ENCODE assay signal across 9 mouse cellular contexts in the genomic region with DNA sequence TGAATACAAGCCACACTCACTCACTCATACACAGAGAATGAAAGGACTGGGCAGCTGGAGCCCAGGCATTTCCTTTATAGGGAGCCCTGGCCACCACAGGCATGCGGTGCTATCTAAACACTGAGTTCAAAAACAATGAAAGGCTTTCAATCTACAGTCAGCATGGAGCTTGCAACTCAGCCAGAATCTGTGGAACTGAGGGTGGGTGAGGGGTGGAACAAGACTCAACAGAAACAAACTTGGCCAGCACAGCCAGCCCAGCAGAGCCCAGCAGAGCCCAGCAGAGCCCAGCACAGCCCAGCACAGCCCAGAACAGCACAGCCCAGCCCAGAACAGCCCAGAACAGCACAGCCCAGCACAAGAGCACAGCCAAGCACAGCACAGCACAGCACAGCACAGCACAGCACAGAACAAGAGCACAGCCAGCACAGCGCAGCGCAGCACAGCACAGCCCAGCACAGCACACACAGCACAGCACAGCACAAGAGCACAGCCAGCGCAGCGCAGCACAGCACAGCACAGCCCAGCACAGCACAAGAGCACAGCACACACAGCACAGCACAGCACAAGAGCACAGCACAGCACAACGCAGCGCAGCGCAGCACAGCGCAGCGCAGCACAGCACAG. TPM values are rescaled to one million over a fixed set of nuclear protein-coding genes. Genes with fewer than 3 reads are reported as not detected.
DNase-seq lines count a peak whose midpoint lies in the region; ATAC-seq lines count a peak whose summit lies in the region.
"Had no signal": no experiment of that assay in that cellular context is flagged by ENCODE, and none has a peak within 500 bp of the region (broad histone marks: within the 10 kb centered on the region; RNA-seq: fewer than 3 reads in every experiment).

No protein-coding gene starts in this region.

- H3K4me2 ChIP-seq in embryonic facial prominence, embryonic 15.5 days (replicated peaks), result no peak overlapping the region
- no peak overlapping the region for H3K4me2 ChIP-seq in intestine, embryonic 16.5 days (ENCODE audit: low read depth, low read length)
- H3K4me2 ChIP-seq: liver, embryonic 15.5 days had no signal

- peaks cover 5% of the 10 kb centered on the region; the same call in 1 of the 2 replicates for H3K4me1 ChIP-seq in embryonic facial prominence, embryonic 15.5 days
- peaks cover 10% of the 10 kb centered on the region; the same call in 1 of the 2 replicates for H3K4me1 ChIP-seq in intestine, embryonic 16.5 days (ENCODE audit: control insufficient read depth, insufficient read depth, low read length)
- peaks cover 7% of the 10 kb centered on the region for H3K4me1 ChIP-seq in midbrain, embryonic 10.5 days
- H3K4me1 ChIP-seq: liver, embryonic 15.5 days had no signal

- peak overlapping the region; percentile 65 for H3K27ac ChIP-seq in embryonic facial prominence, embryonic 15.5 days (replicated peaks)
- H3K27ac ChIP-seq in intestine, embryonic 16.5 days (ENCODE audit: low read length), result 0 out of 2 replicates have a peak overlapping the region, but pooled peaks have one; percentile 23
- H3K27ac ChIP-seq in midbrain, embryonic 10.5 days (replicated peaks), result peak overlapping the region; percentile 74
- H3K27ac ChIP-seq: liver, embryonic 15.5 days had no signal

- H3K36me3 ChIP-seq in embryonic facial prominence, embryonic 15.5 days, result peaks cover 32% of the 10 kb centered on the region
- no peaks in the 10 kb centered on the region for H3K36me3 ChIP-seq in intestine, embryonic 16.5 days (ENCODE audit: control insufficient read depth, insufficient read depth, low read length)
- H3K36me3 ChIP-seq in midbrain, embryonic 10.5 days, result peaks cover 58% of the 10 kb centered on the region

- no peaks in the 10 kb centered on the region for H3K27me3 ChIP-seq in embryonic facial prominence, embryonic 15.5 days
- H3K27me3 ChIP-seq in intestine, embryonic 16.5 days (replicated peaks; ENCODE audit: control insufficient read depth, insufficient read depth, low read length), result no peaks in the 10 kb centered on the region
- H3K27me3 ChIP-seq in midbrain, embryonic 10.5 days (ENCODE audit: low read depth, poor library complexity, severe bottlenecking), result no peaks in the 10 kb centered on the region
- H3K27me3 ChIP-seq: liver, embryonic 15.5 days had no signal

- DNase-seq in right cerebral cortex, postnatal 10 days (ENCODE audit: low spot score in 2 of 2), result peak; percentile 51 to 53
- no peak for DNase-seq in right cerebral cortex, postnatal 25 days
- peak; percentile 19 for DNase-seq in midbrain, embryonic 10.5 days (ENCODE audit: low spot score)
- no peak for DNase-seq in natural killer cell, adult 2 months (ENCODE audit: low spot score in 2 of 2)
- DNase-seq in adrenal gland, adult 18-20 months (ENCODE audit: low spot score in 2 of 2), result no peak
- DNase-seq in thymus, adult 18-20 months, result no peak

- ATAC-seq in embryonic facial prominence, embryonic 15.5 days (ENCODE audit: insufficient number of reproducible peaks, low FRiP score, low TSS enrichment, low read depth), result peak; percentile 88
- ATAC-seq in intestine, embryonic 16.5 days, result peak; percentile 48

- no peak overlapping the region for H3K4me3 ChIP-seq in embryonic facial prominence, embryonic 15.5 days (replicated peaks)
- H3K4me3 ChIP-seq in intestine, embryonic 16.5 days (ENCODE audit: low read length), result no peak overlapping the region
- no peak overlapping the region for H3K4me3 ChIP-seq in midbrain, embryonic 10.5 days
- H3K4me3 ChIP-seq: liver, embryonic 15.5 days had no signal

- 75% methylated on average over 10 of the region's 10 CpGs for WGBS in embryonic facial prominence, embryonic 15.5 days
- WGBS in intestine, embryonic 16.5 days, result 89% methylated on average over 10 of the region's 10 CpGs
- 85% methylated on average over 10 of the region's 10 CpGs for WGBS in midbrain, embryonic 10.5 days

- H3K9ac ChIP-seq in embryonic facial prominence, embryonic 15.5 days, result no peak overlapping the region
- H3K9ac ChIP-seq in intestine, embryonic 16.5 days (ENCODE audit: low read depth, low read length), result no peak overlapping the region
- H3K9ac ChIP-seq: liver, embryonic 15.5 days had no signal

- H3K9me3 ChIP-seq in embryonic facial prominence, embryonic 15.5 days (replicated peaks), result no peaks in the 10 kb centered on the region
- H3K9me3 ChIP-seq in intestine, embryonic 16.5 days (ENCODE audit: control insufficient read depth, low read length), result no peaks in the 10 kb centered on the region
- no peaks in the 10 kb centered on the region for H3K9me3 ChIP-seq in midbrain, embryonic 10.5 days (replicated peaks)
- H3K9me3 ChIP-seq: liver, embryonic 15.5 days had no signal

RNA-seq across cellular contexts. Expression of a gene that starts 56.5 kb away (rescaled TPM):
- polyA plus RNA-seq in embryonic facial prominence, embryonic 15.5 days (2015; fragmentation: Nextera tagmentation; extraction: Ambion mirVana), result 13.7 and 15.3 TPM in 2 replicates
- 7.9 and 9.3 TPM in 2 replicates for polyA plus RNA-seq in intestine, embryonic 16.5 days (2015; fragmentation: Nextera tagmentation; extraction: Ambion mirVana)
- polyA plus RNA-seq in midbrain, embryonic 10.5 days (2016; fragmentation: Nextera tagmentation; extraction: Ambion mirVana), result 10.9 and 17.1 TPM in 2 replicates
- total RNA-seq in adrenal gland, adult 18-20 months (2021), result 10 to 100 TPM; 30.6 to 33.7 TPM

Comparison
In these comparisons a context has a peak if more than half of its experiments do, and no peak if none do; other contexts are left out.
1. DNase-seq: peak in right cerebral cortex, postnatal 10 days (2 of 2) and midbrain, embryonic 10.5 days (single experiment); none in right cerebral cortex, postnatal 25 days (single experiment), natural killer cell, adult 2 months (0 of 2), adrenal gland, adult 18-20 months (0 of 2) and thymus, adult 18-20 months (0 of 2).
2. H3K27ac ChIP-seq: peak in every context shown above with its lines; median percentile 74 in midbrain, embryonic 10.5 days; 65 in embryonic facial prominence, embryonic 15.5 days; 23 in intestine, embryonic 16.5 days.